Mouse (Mus musculus): ENCODE measurements around the gene Smpd3. TPM values are rescaled to one million over a fixed set of nuclear protein-coding genes. Genes with fewer than 3 reads are reported as not detected.

Gene Smpd3
- total and polyA plus RNA-seq, 2 experiments: 0.71 to 1.8 TPM

- no peak for DNase-seq (ENCODE audit: extremely low read depth, low read depth, low spot score)
- Histone ChIP-seq H3K27me3 (ENCODE audit: control insufficient read depth, insufficient read depth, low read length) (no peaks in the 10 kb centered on the region), H3K4me1 (ENCODE audit: control insufficient read depth, insufficient read depth, low read length) (no peaks in the 10 kb centered on the region), H3K9ac (ENCODE audit: low read depth, low read length) (no peak overlapping the region), H3K79me2 (ENCODE audit: control insufficient read depth, insufficient read depth, low read length) (no peaks in the 10 kb centered on the region), H3K4me3 (ENCODE audit: insufficient read depth, low read depth, low read length) (no peak overlapping the region), H3K36me3 (ENCODE audit: control insufficient read depth, insufficient read depth, low read length) (no peaks in the 10 kb centered on the region), H3K27ac (replicated peaks; ENCODE audit: insufficient read depth, low read depth, low read length) (no peak overlapping the region)
- 70% methylated on average over 5 of the region's 5 CpGs for WGBS
- TF ChIP-seq CTCF (IDR thresholded peaks at IDR 0.05; ENCODE audit: low read depth, low read length) (no peak), POLR2A (IDR thresholded peaks at IDR 0.05; ENCODE audit: extremely low read depth, insufficient read depth, low read length) (no peak)
Measured at GRCm38 (mm10) chr8:106298261-106298660, 39.5 kb downstream of the Smpd3 start.

DNA sequence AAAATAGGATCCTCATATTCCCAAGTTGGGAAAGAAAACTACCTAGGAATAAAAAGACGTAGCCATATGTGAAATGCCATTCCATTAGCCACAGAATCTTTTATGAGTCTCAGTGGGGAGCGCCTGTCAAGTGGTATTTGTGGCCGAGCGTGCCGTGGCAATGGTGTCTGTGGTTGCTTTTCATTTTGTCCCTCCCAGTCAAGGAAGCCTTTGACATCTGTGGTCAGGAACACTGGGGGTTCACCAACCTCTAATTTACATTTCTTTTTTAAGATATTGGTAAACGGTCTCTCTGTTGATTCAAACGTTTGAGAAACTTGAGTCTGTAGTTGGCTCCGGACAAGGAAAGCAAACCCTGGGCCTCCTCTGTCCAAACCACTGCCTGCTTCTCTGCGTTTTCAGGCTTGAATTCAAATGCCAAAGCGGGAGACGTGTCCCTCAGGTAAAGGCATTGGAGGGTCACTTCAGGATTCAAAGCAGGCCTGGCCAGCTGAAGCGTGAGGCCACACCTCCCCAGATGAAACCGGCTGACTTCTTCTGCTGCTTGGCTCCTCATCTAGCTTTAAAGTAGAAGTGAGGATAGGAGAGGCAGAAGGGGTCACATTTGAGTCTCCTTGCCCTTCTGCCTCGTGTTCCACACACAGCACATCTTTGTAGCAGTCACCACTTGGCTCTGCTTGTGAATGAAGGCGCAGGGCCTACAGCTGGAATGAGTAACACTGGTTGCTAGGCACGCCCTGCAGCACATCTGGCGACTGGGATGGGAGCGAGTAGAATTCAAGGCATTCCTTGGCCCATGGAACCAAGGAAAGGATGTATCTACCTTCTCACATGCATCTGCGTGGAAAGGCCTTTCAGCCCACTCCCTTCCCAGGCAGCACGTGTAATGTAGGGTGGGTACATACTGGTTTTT is 45.0 kb downstream of the Smpd3 start:
- no peaks in the 10 kb centered on the region for H3K27me3 ChIP-seq (ENCODE audit: control insufficient read depth, insufficient read depth, low read length)
- no peaks in the 10 kb centered on the region for H3K79me2 ChIP-seq (ENCODE audit: control insufficient read depth, insufficient read depth, low read length)
- H3K9ac ChIP-seq (ENCODE audit: low read depth, low read length): no peak overlapping the region
- peaks cover 2% of the 10 kb centered on the region; the same call in 1 of the 2 replicates for H3K4me1 ChIP-seq (ENCODE audit: control insufficient read depth, insufficient read depth, low read length)
- H3K27ac ChIP-seq (replicated peaks; ENCODE audit: insufficient read depth, low read depth, low read length): no peak overlapping the region
- no peaks in the 10 kb centered on the region for H3K36me3 ChIP-seq (ENCODE audit: control insufficient read depth, insufficient read depth, low read length)
- WGBS: 86% methylated on average over 20 of the region's 20 CpGs
- no peak for DNase-seq (ENCODE audit: extremely low read depth, low read depth, low spot score)
- no peak for TF ChIP-seq CTCF (IDR thresholded peaks at IDR 0.05; ENCODE audit: low read depth, low read length)
- TF ChIP-seq POLR2A (IDR thresholded peaks at IDR 0.05; ENCODE audit: extremely low read depth, insufficient read depth, low read length): no peak
- H3K4me3 ChIP-seq (ENCODE audit: insufficient read depth, low read depth, low read length): no peak overlapping the region

DNA sequence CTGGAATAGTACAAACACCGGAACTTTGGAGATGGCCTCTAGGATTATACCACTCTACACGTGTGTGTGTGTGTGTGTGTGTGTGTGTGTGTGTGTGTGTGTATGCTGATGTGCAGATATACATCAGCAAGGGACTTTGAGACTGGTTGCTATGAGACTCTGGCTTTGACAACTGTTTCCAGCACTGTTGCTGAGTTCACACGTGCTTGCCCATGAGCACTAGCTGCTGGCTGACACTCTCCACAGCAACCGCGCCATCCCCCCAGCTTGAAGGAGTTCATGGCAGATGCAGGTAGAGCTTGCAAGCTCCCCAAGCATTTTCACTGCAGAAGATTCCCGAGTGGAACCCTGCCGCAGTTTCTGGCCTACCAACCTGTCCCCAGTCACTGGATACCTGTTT is 48.3 kb downstream of the Smpd3 start:
- Histone ChIP-seq H3K9ac (ENCODE audit: low read depth, low read length) (no peak overlapping the region), H3K4me3 (ENCODE audit: insufficient read depth, low read depth, low read length) (no peak overlapping the region), H3K27me3 (ENCODE audit: control insufficient read depth, insufficient read depth, low read length) (no peaks in the 10 kb centered on the region), H3K79me2 (ENCODE audit: control insufficient read depth, insufficient read depth, low read length) (no peaks in the 10 kb centered on the region), H3K4me1 (ENCODE audit: control insufficient read depth, insufficient read depth, low read length) (peaks cover 8% of the 10 kb centered on the region), H3K36me3 (ENCODE audit: control insufficient read depth, insufficient read depth, low read length) (no peaks in the 10 kb centered on the region), H3K27ac (replicated peaks; ENCODE audit: insufficient read depth, low read depth, low read length) (no peak overlapping the region)
- TF ChIP-seq POLR2A (IDR thresholded peaks at IDR 0.05; ENCODE audit: extremely low read depth, insufficient read depth, low read length): no peak
- no peak for TF ChIP-seq CTCF (IDR thresholded peaks at IDR 0.05; ENCODE audit: low read depth, low read length)
- no peak for DNase-seq (ENCODE audit: extremely low read depth, low read depth, low spot score)
- WGBS: 64% methylated on average over 7 of the region's 7 CpGs

GRCm38 (mm10) chr8:106288732-106289131 is 49.1 kb downstream of the Smpd3 start:
- TF ChIP-seq POLR2A (IDR thresholded peaks at IDR 0.05; ENCODE audit: extremely low read depth, insufficient read depth, low read length) (no peak), CTCF (IDR thresholded peaks at IDR 0.05; ENCODE audit: low read depth, low read length) (no peak)
- DNase-seq (ENCODE audit: extremely low read depth, low read depth, low spot score): no peak
- H3K4me3 ChIP-seq (ENCODE audit: insufficient read depth, low read depth, low read length): no peak overlapping the region
- no peak overlapping the region for H3K27ac ChIP-seq (replicated peaks; ENCODE audit: insufficient read depth, low read depth, low read length)
- H3K9ac ChIP-seq (ENCODE audit: low read depth, low read length): no peak overlapping the region
- no peaks in the 10 kb centered on the region for H3K27me3 ChIP-seq (ENCODE audit: control insufficient read depth, insufficient read depth, low read length)
- no peaks in the 10 kb centered on the region for H3K79me2 ChIP-seq (ENCODE audit: control insufficient read depth, insufficient read depth, low read length)
- 58% methylated on average over 3 of the region's 3 CpGs for WGBS
- H3K4me1 ChIP-seq (ENCODE audit: control insufficient read depth, insufficient read depth, low read length): peaks cover 8% of the 10 kb centered on the region
- H3K36me3 ChIP-seq (ENCODE audit: control insufficient read depth, insufficient read depth, low read length): no peaks in the 10 kb centered on the region

- Histone ChIP-seq H3K9ac (ENCODE audit: low read depth, low read length) (no peak overlapping the region), H3K79me2 (ENCODE audit: control insufficient read depth, insufficient read depth, low read length) (no peaks in the 10 kb centered on the region), H3K4me1 (ENCODE audit: control insufficient read depth, insufficient read depth, low read length) (peaks cover 8% of the 10 kb centered on the region), H3K36me3 (ENCODE audit: control insufficient read depth, insufficient read depth, low read length) (no peaks in the 10 kb centered on the region), H3K27ac (replicated peaks; ENCODE audit: insufficient read depth, low read depth, low read length) (peak overlapping the region; percentile 38), H3K27me3 (ENCODE audit: control insufficient read depth, insufficient read depth, low read length) (no peaks in the 10 kb centered on the region), H3K4me3 (ENCODE audit: insufficient read depth, low read depth, low read length) (no peak overlapping the region)
- 19% methylated on average over 2 of the region's 2 CpGs for WGBS
- TF ChIP-seq CTCF (IDR thresholded peaks at IDR 0.05; ENCODE audit: low read depth, low read length) (no peak), POLR2A (IDR thresholded peaks at IDR 0.05; ENCODE audit: extremely low read depth, insufficient read depth, low read length) (no peak)
- peak; percentile 61 for DNase-seq (ENCODE audit: extremely low read depth, low read depth, low spot score)
Measured at GRCm38 (mm10) chr8:106287445-106287844, 50.3 kb downstream of the Smpd3 start.

GRCm38 (mm10) chr8:106280844-106281243 is 56.9 kb downstream of the Smpd3 start:
- DNase-seq (ENCODE audit: extremely low read depth, low read depth, low spot score): peak; percentile 43
- Histone ChIP-seq H3K4me1 (ENCODE audit: control insufficient read depth, insufficient read depth, low read length) (peaks cover 16% of the 10 kb centered on the region), H3K27ac (replicated peaks; ENCODE audit: insufficient read depth, low read depth, low read length) (peak overlapping the region; percentile 14; the same call in 1 of the 2 replicates), H3K79me2 (ENCODE audit: control insufficient read depth, insufficient read depth, low read length) (no peaks in the 10 kb centered on the region), H3K9ac (ENCODE audit: low read depth, low read length) (no peak overlapping the region), H3K36me3 (ENCODE audit: control insufficient read depth, insufficient read depth, low read length) (no peaks in the 10 kb centered on the region), H3K27me3 (ENCODE audit: control insufficient read depth, insufficient read depth, low read length) (no peaks in the 10 kb centered on the region), H3K4me3 (ENCODE audit: insufficient read depth, low read depth, low read length) (no peak overlapping the region)
- WGBS: 31% methylated on average over 4 of the region's 4 CpGs
- no peak for TF ChIP-seq POLR2A (IDR thresholded peaks at IDR 0.05; ENCODE audit: extremely low read depth, insufficient read depth, low read length)
- TF ChIP-seq CTCF (IDR thresholded peaks at IDR 0.05; ENCODE audit: low read depth, low read length): no peak

Measured in liver, adult 2 months (tissue).